Mouse (Mus musculus) stomach, postnatal 0 days (tissue): Measurements from ENCODE around the gene Glrx5.

Experiments used
- CTCF ChIP-seq: IDR thresholded peaks from 2 replicates; pipeline ENCODE4 v1.5.1; 2016; ENCODE audit warnings: antibody characterized with exemption, low read depth, mild to moderate bottlenecking, moderate library complexity
- EP300 ChIP-seq: optimal IDR thresholded peaks from 2 replicates; pipeline ENCODE3; 2016; ENCODE audit warnings: antibody characterized with exemption

GRCm38 (mm10) chr12:105016639-105017038 is 15.8 kb upstream of the Glrx5 start:
- TF ChIP-seq CTCF (no peak), EP300 (no peak)
